Mouse (Mus musculus) embryonic stem cell, embryonic (primary cell): Measurements from ENCODE around the gene C2cd5.

Experiments used
- CTCF ChIA-PET, 4 experiments: fragments of 300-600 bp in 2 of 4; fragments of 350-600 bp in 2 of 4; sonication (Branson Sonifier 250); formaldehyde crosslinking; loops; one replicate each; lab custom pipeline; 2022; ENCODE audit warnings: inconsistent platforms in 2 of 4; lab: Charles Lee
- POLR2A ChIA-PET, 4 experiments: fragments of 300-600 bp in 2 of 4; fragments of 350-600 bp in 2 of 4; sonication (Branson Sonifier 250); formaldehyde crosslinking; loops; one replicate each; lab custom pipeline; 2022; ENCODE audit warnings: antibody characterized with exemption in 4 of 4, inconsistent platforms in 1 of 4; lab: Charles Lee

Gene C2cd5

GRCm38 (mm10) chr6:142963480-142964075 is 136.4 kb downstream of the C2cd5 start:
- POLR2A ChIA-PET = interaction anchor here in 2 of 4 experiments (0.5 to 3.9 kb wide), 4 partner anchors 11 to 456 kb away, joined by 4 to 32 read pairs (median 6); partner anchors contain the start of gene Ldhb (in 1 of the 2)
- CTCF ChIA-PET = interaction anchor here in 1 of 4 experiments (1.7 kb wide), 1 partner anchor 14 kb away, joined by 6 read pairs; no protein-coding TSS in a partner anchor

- POLR2A ChIA-PET = interaction anchor here in 3 of 4 experiments (0.5 to 3.9 kb wide), 11 partner anchors 11 to 455 kb away, joined by 3 to 32 read pairs (median 5); partner anchors contain the start of genes C2cd5 (in 1 of the 3) and Ldhb (in 1 of the 3)
- CTCF ChIA-PET = interaction anchor here in 1 of 4 experiments (1.7 kb wide), 1 partner anchor 15 kb away, joined by 6 read pairs; no protein-coding TSS in a partner anchor
These were observed 137.1 kb downstream of the C2cd5 start for GRCm38 (mm10) chr6:142962881-142963280.

GRCm38 (mm10) chr6:142962476-142962875 is 137.5 kb downstream of the C2cd5 start:
- CTCF ChIA-PET = interaction anchor here in 1 of 4 experiments (1.7 kb wide), 1 partner anchor 15 kb away, joined by 6 read pairs; no protein-coding TSS in a partner anchor
- POLR2A ChIA-PET = interaction anchor here in 3 of 4 experiments (0.5 to 3.9 kb wide), 12 partner anchors 10 to 455 kb away, joined by 3 to 32 read pairs (median 5); partner anchors contain the start of genes C2cd5 (in 1 of the 3) and Ldhb (in 1 of the 3)

GRCm38 (mm10) chr6:142961721-142962455 is 138.1 kb downstream of the C2cd5 start:
- CTCF ChIA-PET = interaction anchor here in 1 of 4 experiments (1.7 kb wide), 1 partner anchor 16 kb away, joined by 6 read pairs; no protein-coding TSS in a partner anchor
- POLR2A ChIA-PET = interaction anchor here in 2 of 4 experiments (0.6 to 3.9 kb wide), 12 partner anchors 10 to 454 kb away, joined by 3 to 32 read pairs (median 5); partner anchors contain the start of genes C2cd5 (in 1 of the 2) and Ldhb (in 1 of the 2)
